Mouse (Mus musculus): Measurements from ENCODE around the gene Ipo9.

GRCm38 (mm10) chr1:135405356-135405755 is 24.9 kb downstream of the Ipo9 start:
- TF ChIP-seq GATA1 (IDR thresholded peaks at IDR 0.05; ENCODE audit: low read length), result no peak
- no peak for TF ChIP-seq TAL1 (IDR thresholded peaks at IDR 0.05; ENCODE audit: low read length)

Data from erythroblast, embryonic 14.5 days (primary cell).